Mouse (Mus musculus): ENCODE data around the gene Tnrc6c.

GRCm38 (mm10) chr11:117783683-117784309 is 129.7 kb downstream of the Tnrc6c start:
- TF ChIP-seq MAZ (IDR thresholded peaks at IDR 0.05; ENCODE audit: low read depth, low read length) (no peak), USF2 (conservative IDR thresholded peaks at IDR 0.05; ENCODE audit: low read depth, low read length) (no peak), GABPA (IDR thresholded peaks at IDR 0.05; ENCODE audit: insufficient replicate concordance, low read depth, low read length) (no peak), CTCF (conservative IDR thresholded peaks at IDR 0.05 in 1 of 2, IDR thresholded peaks at IDR 0.05 in 1 of 2; ENCODE audit: low read depth in 2 of 2, low read length in 2 of 2) (no peak), SIN3A (IDR thresholded peaks at IDR 0.05; ENCODE audit: low read length) (no peak)
